Mouse (Mus musculus) CH12.LX (cell line): ENCODE measurements around the gene Pkp4. TPM values are rescaled to one million over a fixed set of nuclear protein-coding genes. Genes with fewer than 3 reads are reported as not detected.

Experiments used
- DNase-seq: peaks from one replicate; pipeline ENCODE4 v3.0.0-alpha.2; 2013; ENCODE audit errors: extremely low read depth
- H3K27ac ChIP-seq: 2 replicates; pipeline ENCODE4 v1.5.1; 2012; ENCODE audit warnings: low read depth, mild to moderate bottlenecking, control low read depth, moderate library complexity; ENCODE audit not compliant: insufficient read depth
- H3K27me3 ChIP-seq: replicated peaks from 2 replicates; pipeline ENCODE3; 2012; ENCODE audit warnings: inconsistent platforms
- H3K36me3 ChIP-seq, 2 experiments: replicated peaks in 1 of 2; 2 replicates each; pipeline versions ENCODE3 to v1.6.1; 2012; ENCODE audit warnings: inconsistent platforms in 1 of 2, low read length in 1 of 2, mild to moderate bottlenecking in 1 of 2, mixed read lengths in 1 of 2, moderate library complexity in 1 of 2; ENCODE audit not compliant: control insufficient read depth in 1 of 2, insufficient read depth in 1 of 2
- H3K4me1 ChIP-seq, 2 experiments: 2 replicates each; pipeline ENCODE4 v1.6.1; 2012; ENCODE audit warnings: inconsistent platforms in 1 of 2, moderate library complexity in 1 of 2; ENCODE audit not compliant: insufficient read depth in 2 of 2, control insufficient read depth in 1 of 2
- H3K4me2 ChIP-seq: 2 replicates; pipeline ENCODE4 v1.6.1; 2012; ENCODE audit warnings: low read depth, mild to moderate bottlenecking, control low read depth; ENCODE audit not compliant: poor library complexity, insufficient read depth, severe bottlenecking
- H3K4me3 ChIP-seq, 3 experiments: fragments of 150-350 bp in 1 of 3; sonication (generic) in 1 of 3; replicated peaks in 1 of 3; 2 replicates each; pipeline versions ENCODE3 to v1.5.1; 2011 to 2012; ENCODE audit warnings: low read depth in 2 of 3, low read length in 2 of 3, mild to moderate bottlenecking in 2 of 3, moderate library complexity in 2 of 3, control low read depth in 1 of 3, improper control_type of control experiment in 1 of 3, inconsistent platforms in 1 of 3, mixed read lengths in 1 of 3; ENCODE audit not compliant: poor library complexity in 1 of 3
- H3K79me2 ChIP-seq: replicated peaks from 2 replicates; pipeline ENCODE4 v1.6.1; 2012; ENCODE audit warnings: mild to moderate bottlenecking, moderate library complexity; ENCODE audit not compliant: control insufficient read depth, poor library complexity, insufficient read depth, severe bottlenecking; ENCODE audit errors: extremely low read depth
- H3K9ac ChIP-seq: 2 replicates; pipeline ENCODE4 v1.6.1; 2012; ENCODE audit warnings: low read depth, mild to moderate bottlenecking, control low read depth, moderate library complexity; ENCODE audit not compliant: insufficient read depth
- H3K9me3 ChIP-seq: replicated peaks from 2 replicates; pipeline ENCODE3; 2012; ENCODE audit warnings: low read length, inconsistent platforms, mixed read lengths
- BHLHE40 ChIP-seq: IDR thresholded peaks from 2 replicates; pipeline ENCODE4 v1.6.1; 2011; ENCODE audit warnings: mild to moderate bottlenecking, low read depth, low read length, improper control_type of control experiment
- CHD2 ChIP-seq: IDR thresholded peaks from 2 replicates; pipeline ENCODE4 v1.6.1; 2011; ENCODE audit warnings: low read length, improper control_type of control experiment
- E2F4 ChIP-seq: IDR thresholded peaks from 2 replicates; pipeline ENCODE4 v1.6.1; 2011; ENCODE audit warnings: low read depth, low read length, improper control_type of control experiment; ENCODE audit not compliant: insufficient replicate concordance
- ELF1 ChIP-seq: IDR thresholded peaks from 2 replicates; pipeline ENCODE4 v1.6.1; 2014; ENCODE audit warnings: low read depth, mild to moderate bottlenecking, inconsistent platforms, low read length, improper control_type of control experiment
- ETS1 ChIP-seq: conservative IDR thresholded peaks from 2 replicates; pipeline ENCODE4 v1.6.1; 2012; ENCODE audit warnings: low read depth, mild to moderate bottlenecking, inconsistent platforms, low read length, improper control_type of control experiment, moderate library complexity
- GABPA ChIP-seq: IDR thresholded peaks from 2 replicates; pipeline ENCODE4 v1.6.1; 2012; ENCODE audit warnings: low read depth, low read length, improper control_type of control experiment, inconsistent platforms; ENCODE audit not compliant: insufficient replicate concordance
- JUN ChIP-seq: IDR thresholded peaks from 2 replicates; pipeline ENCODE4 v1.6.1; 2011; ENCODE audit warnings: low read depth, mild to moderate bottlenecking, low read length, improper control_type of control experiment, moderate library complexity; ENCODE audit not compliant: insufficient read depth
- JUND ChIP-seq: conservative IDR thresholded peaks from 2 replicates; pipeline ENCODE4 v1.6.1; 2011; ENCODE audit warnings: low read depth, low read length, improper control_type of control experiment
- KAT2A ChIP-seq: IDR thresholded peaks from 2 replicates; pipeline ENCODE4 v1.6.1; 2012; ENCODE audit warnings: low read length, improper control_type of control experiment, inconsistent platforms; ENCODE audit not compliant: insufficient replicate concordance
- MAFK ChIP-seq: IDR thresholded peaks from 2 replicates; pipeline ENCODE4 v1.6.1; 2011; ENCODE audit warnings: low read length, improper control_type of control experiment; ENCODE audit not compliant: insufficient replicate concordance
- MAZ ChIP-seq: IDR thresholded peaks from 2 replicates; pipeline ENCODE4 v1.6.1; 2012; ENCODE audit warnings: low read depth, mild to moderate bottlenecking, inconsistent platforms, low read length, improper control_type of control experiment, moderate library complexity
- MYC ChIP-seq: IDR thresholded peaks from 2 replicates; pipeline ENCODE4 v1.6.1; 2011; ENCODE audit warnings: low read depth, mild to moderate bottlenecking, improper control_type of control experiment, low read length
- POLR2AphosphoS2 ChIP-seq: IDR thresholded peaks from 2 replicates; pipeline ENCODE4 v1.6.1; 2011; ENCODE audit warnings: low read depth, low read length, improper control_type of control experiment
- SMC3 ChIP-seq: IDR thresholded peaks from 2 replicates; pipeline ENCODE4 v1.6.1; 2011; ENCODE audit warnings: low read depth, low read length, improper control_type of control experiment
- TBP ChIP-seq: conservative IDR thresholded peaks from 2 replicates; pipeline ENCODE4 v1.6.1; 2011; ENCODE audit warnings: low read depth, low read length, improper control_type of control experiment
- USF1 ChIP-seq: IDR thresholded peaks from 2 replicates; pipeline ENCODE4 v1.6.1; 2014; ENCODE audit warnings: low read depth, mild to moderate bottlenecking, inconsistent platforms, low read length, improper control_type of control experiment
- ZC3H11A ChIP-seq: IDR thresholded peaks from 2 replicates; pipeline ENCODE4 v1.6.1; 2012; ENCODE audit warnings: low read depth, mild to moderate bottlenecking, inconsistent platforms, low read length, improper control_type of control experiment
- ZKSCAN1 ChIP-seq: IDR thresholded peaks from 2 replicates; pipeline ENCODE4 v1.6.1; 2012; ENCODE audit warnings: low read depth, inconsistent platforms, low read length, improper control_type of control experiment, borderline replicate concordance
- dilution Hi-C: fragments of 300-500 bp; cut with MboI; formaldehyde crosslinking; loops from 2 replicates; pipeline ENCODE4 v1.14.3; 2020; ENCODE audit warnings: low sequenced_read_pairs; ENCODE audit not compliant: extremely low pct_unique_long_range_greater_than_20kb, extremely low pct_ligation_motif_present
- in situ Hi-C: fragments of 300-500 bp; cut with MboI; formaldehyde crosslinking; loops from 3 replicates; pipeline ENCODE4 v1.14.3; 2019; ENCODE audit warnings: low sequenced_read_pairs, low pct_ligation_motif_present, low pct_unique_long_range_greater_than_20kb, mixed read lengths
- polyA plus RNA-seq: library from polyadenylated mRNA; unstranded; fragments of >175 nt; gene quantifications from 2 replicates; pipeline ENCODE4 v1.2.1, GENCODE M21; 2012; ENCODE audit warnings: low read depth; ENCODE audit not compliant: insufficient read length
- total RNA-seq, 2 experiments: library from RNA; depleted of rRNA; stranded (reverse); fragments of 300-350 nt in 1 of 2; fragments of >200 nt in 1 of 2; gene quantifications; 2 replicates each; pipeline ENCODE4 v1.2.3; 2012 to 2014

The Pkp4 gene
- total and polyA plus RNA-seq, 3 experiments, result not detected

DNA sequence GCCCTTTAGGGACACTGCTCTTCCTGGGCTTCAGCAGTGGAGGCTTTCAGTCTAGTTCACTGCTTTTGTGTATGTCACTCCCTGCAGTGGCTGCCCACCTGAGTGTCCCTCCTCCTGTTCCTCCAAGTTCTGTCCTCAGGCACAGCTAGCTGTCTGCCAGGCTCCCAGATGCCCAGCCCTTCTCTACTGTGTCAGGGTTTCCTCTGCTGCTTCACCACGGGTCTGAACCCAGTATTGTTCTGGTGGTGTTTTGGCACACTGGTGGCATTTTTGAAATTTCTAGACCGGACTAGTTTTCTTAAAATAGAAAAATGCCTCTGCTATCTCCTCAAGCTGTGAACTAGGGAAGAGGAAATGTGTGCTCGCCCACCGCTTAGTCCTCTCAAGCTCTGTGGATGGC lies 46.6 kb downstream of the Pkp4 start:
- H3K9me3 ChIP-seq, result peaks cover 67% of the 10 kb centered on the region
- DNase-seq, result no peak
- H3K4me3 ChIP-seq, result no peak overlapping the region
- H3K4me2 ChIP-seq, result no peak overlapping the region
- H3K79me2 ChIP-seq, result no peaks in the 10 kb centered on the region
- H3K27me3 ChIP-seq, result no peaks in the 10 kb centered on the region
- in situ Hi-C loops (no loop called here), dilution Hi-C loops (no loop called here)
- H3K4me1 ChIP-seq, result no peaks in the 10 kb centered on the region
- TF ChIP-seq E2F4 (no peak), MAZ (no peak), ZC3H11A (no peak)
- H3K9ac ChIP-seq, result no peak overlapping the region
- H3K27ac ChIP-seq, result no peak overlapping the region
- no peaks in the 10 kb centered on the region for H3K36me3 ChIP-seq

DNA sequence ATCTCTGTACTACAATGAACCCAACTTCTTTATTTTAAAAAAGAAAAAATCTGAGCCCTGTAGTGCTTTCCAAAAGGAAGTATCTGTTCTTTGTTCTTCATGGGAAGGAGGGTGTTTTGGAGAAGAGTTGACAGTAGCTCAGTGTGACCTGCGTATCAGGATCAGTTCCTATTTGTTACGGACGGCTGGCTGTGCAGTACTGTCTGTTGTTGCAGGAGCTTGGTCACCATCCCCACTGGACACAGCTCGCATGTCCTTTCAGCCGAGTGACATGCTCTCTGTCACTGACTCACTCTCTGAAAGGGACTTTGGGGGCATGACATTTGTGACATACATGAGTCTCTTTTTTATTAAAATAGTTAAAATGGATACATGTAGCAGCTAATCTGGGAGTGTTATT lies 47.1 kb downstream of the Pkp4 start:
- Histone ChIP-seq H3K27ac (no peak overlapping the region), H3K4me2 (no peak overlapping the region), H3K4me3 (no peak overlapping the region), H3K9ac (no peak overlapping the region), H3K27me3 (no peaks in the 10 kb centered on the region), H3K4me1 (no peaks in the 10 kb centered on the region), H3K36me3 (no peaks in the 10 kb centered on the region), H3K79me2 (no peaks in the 10 kb centered on the region), H3K9me3 (peaks cover 70% of the 10 kb centered on the region)
- in situ Hi-C loops (no loop called here), dilution Hi-C loops (no loop called here)
- DNase-seq, result no peak
- no peak for TF ChIP-seq USF1
- no peak for TF ChIP-seq TBP
- no peak for TF ChIP-seq ETS1
- no peak for TF ChIP-seq MAFK
- TF ChIP-seq JUND, result no peak
- TF ChIP-seq KAT2A, result no peak
- no peak for TF ChIP-seq SMC3
- no peak for TF ChIP-seq ZKSCAN1
- no peak for TF ChIP-seq POLR2AphosphoS2
- no peak for TF ChIP-seq BHLHE40
- no peak for TF ChIP-seq ELF1
- TF ChIP-seq MYC, result no peak
- TF ChIP-seq GABPA, result no peak
- no peak for TF ChIP-seq JUN
- no peak for TF ChIP-seq CHD2
- no peak for TF ChIP-seq E2F4
